Mouse (Mus musculus) stomach, embryonic 16.5 days (tissue): ENCODE data around the gene Zfp541. TPM values are rescaled to one million over a fixed set of nuclear protein-coding genes. Genes with fewer than 3 reads are reported as not detected.

Experiments
- ATAC-seq: fragments of 200-750 bp; cut with Nextera tagmentation; 2 replicates; pipeline ENCODE4 v1.8.0; 2017; ENCODE audit warnings: moderate number of reproducible peaks, moderate TSS enrichment; ENCODE audit not compliant: insufficient read depth, low FRiP score
- H3K27ac ChIP-seq: fragments of 300-500 bp; sonication (generic); 2 replicates; pipeline ENCODE4 v1.5.1; 2014; ENCODE audit warnings: low read length
- H3K27me3 ChIP-seq: fragments of 300-500 bp; sonication (generic); 2 replicates; pipeline ENCODE4 v1.6.1; 2014; ENCODE audit warnings: low read length, control low read depth, mixed read lengths; ENCODE audit not compliant: control insufficient read depth, insufficient read depth
- H3K36me3 ChIP-seq: fragments of 300-500 bp; sonication (generic); 2 replicates; pipeline ENCODE4 v1.6.1; 2014; ENCODE audit warnings: low read length; ENCODE audit not compliant: control insufficient read depth, insufficient read depth
- H3K4me1 ChIP-seq: fragments of 300-500 bp; sonication (generic); 2 replicates; pipeline ENCODE4 v1.6.1; 2014; ENCODE audit warnings: low read length, control low read depth, mixed read lengths; ENCODE audit not compliant: control insufficient read depth, insufficient read depth
- H3K4me2 ChIP-seq: fragments of 300-500 bp; sonication (generic); 2 replicates; pipeline ENCODE4 v1.6.1; 2014; ENCODE audit warnings: low read depth, low read length, mixed read lengths
- H3K4me3 ChIP-seq: fragments of 300-500 bp; sonication (generic); replicated peaks from 2 replicates; pipeline ENCODE4 v1.5.1; 2014; ENCODE audit warnings: mild to moderate bottlenecking, low read length
- H3K9ac ChIP-seq: fragments of 300-500 bp; sonication (generic); 2 replicates; pipeline ENCODE4 v1.6.1; 2014; ENCODE audit warnings: low read length
- H3K9me3 ChIP-seq: fragments of 300-500 bp; sonication (generic); replicated peaks from 2 replicates; pipeline ENCODE4 v1.6.1; 2016; ENCODE audit warnings: low read length, control low read depth; ENCODE audit not compliant: control insufficient read depth
- WGBS: fragments of 180-500 bp; shearing (Covaris S2); extraction: QIAGEN DNeasy Blood & Tissue Kit; methylation state at CpG from one replicate; pipeline ENCODE4 v1.1.7; 2014; 5-methylcytosine and 5-hydroxymethylcytosine counted together
- polyA plus RNA-seq: library from polyadenylated mRNA; unstranded; fragments of >200 nt; fragmentation: Nextera tagmentation; extraction: Ambion mirVana; gene quantifications from 2 replicates; pipeline ENCODE4 v1.2.1, GENCODE M21; 2015

Zfp541 gene
- polyA plus RNA-seq, 1 experiment from 2014 or later: 0.05 TPM

- Histone ChIP-seq H3K4me3 (no peak overlapping the region), H3K27ac (peak overlapping the region; percentile 76), H3K4me1 (no peaks in the 10 kb centered on the region), H3K9me3 (peaks cover 3% of the 10 kb centered on the region; the same call in 1 of the 2 replicates), H3K9ac (no peak overlapping the region), H3K27me3 (peaks cover 6% of the 10 kb centered on the region; the same call in 1 of the 2 replicates), H3K4me2 (no peak overlapping the region), H3K36me3 (no peaks in the 10 kb centered on the region)
- 25% methylated on average over 5 of the region's 5 CpGs for WGBS
- ATAC-seq: no peak
These were observed 5.0 kb upstream of the Zfp541 start for GRCm38 (mm10) chr7:16056459-16057135.

- H3K9me3 ChIP-seq: peaks cover 6% of the 10 kb centered on the region; the same call in 1 of the 2 replicates
- H3K36me3 ChIP-seq: no peaks in the 10 kb centered on the region
- H3K4me1 ChIP-seq: no peaks in the 10 kb centered on the region
- peak overlapping the region; percentile 76 for H3K27ac ChIP-seq
- no peak overlapping the region for H3K4me3 ChIP-seq
- 0 out of 2 replicates have a peak, but pooled peaks have one; percentile 12 for ATAC-seq
- peaks cover 11% of the 10 kb centered on the region; the same call in 1 of the 2 replicates for H3K27me3 ChIP-seq
- no peak overlapping the region for H3K4me2 ChIP-seq
- 53% methylated on average over 2 of the region's 2 CpGs for WGBS
- H3K9ac ChIP-seq: no peak overlapping the region
These were observed 4.5 kb upstream of the Zfp541 start for GRCm38 (mm10) chr7:16057136-16057534.

GRCm38 (mm10) chr7:16062099-16062420 is 446 bp downstream of the Zfp541 start:
- no peaks in the 10 kb centered on the region for H3K36me3 ChIP-seq

GRCm38 (mm10) chr7:16063490-16063889 is 1.9 kb downstream of the Zfp541 start:
- Histone ChIP-seq H3K4me2 (no peak overlapping the region), H3K9ac (no peak overlapping the region), H3K4me3 (no peak overlapping the region), H3K4me1 (no peaks in the 10 kb centered on the region), H3K27me3 (peaks cover 11% of the 10 kb centered on the region; the same call in 1 of the 2 replicates), H3K36me3 (no peaks in the 10 kb centered on the region), H3K27ac (no peak overlapping the region), H3K9me3 (peaks cover 10% of the 10 kb centered on the region; the same call in 1 of the 2 replicates)
- ATAC-seq: no peak
- WGBS: 32% methylated on average over 4 of the region's 4 CpGs

More at GRCm38 (mm10) chr7:16062099-16062420, 446 bp downstream of the Zfp541 start:
- Histone ChIP-seq H3K9me3 (peaks cover 10% of the 10 kb centered on the region; the same call in 1 of the 2 replicates), H3K4me3 (no peak overlapping the region), H3K4me2 (no peak overlapping the region), H3K9ac (no peak overlapping the region), H3K27ac (no peak overlapping the region), H3K27me3 (peaks cover 11% of the 10 kb centered on the region; the same call in 1 of the 2 replicates), H3K4me1 (no peaks in the 10 kb centered on the region)
- ATAC-seq: no peak
- 63% methylated on average over 15 of the region's 15 CpGs for WGBS

GRCm38 (mm10) chr7:16070846-16071245 is 9.2 kb downstream of the Zfp541 start:
- no peak overlapping the region for H3K4me2 ChIP-seq
- H3K27ac ChIP-seq: no peak overlapping the region
- no peaks in the 10 kb centered on the region for H3K36me3 ChIP-seq
- no peak overlapping the region for H3K9ac ChIP-seq
- no peak overlapping the region for H3K4me3 ChIP-seq
- no peaks in the 10 kb centered on the region for H3K9me3 ChIP-seq
- no peaks in the 10 kb centered on the region for H3K27me3 ChIP-seq
- no peak for ATAC-seq
- H3K4me1 ChIP-seq: no peaks in the 10 kb centered on the region

- H3K4me1 ChIP-seq: no peaks in the 10 kb centered on the region
- no peak overlapping the region for H3K4me3 ChIP-seq
- no peaks in the 10 kb centered on the region for H3K36me3 ChIP-seq
- no peaks in the 10 kb centered on the region for H3K9me3 ChIP-seq
- H3K27ac ChIP-seq: no peak overlapping the region
- H3K9ac ChIP-seq: no peak overlapping the region
- ATAC-seq: no peak
- 77% methylated on average over 6 of the region's 6 CpGs for WGBS
- no peaks in the 10 kb centered on the region for H3K27me3 ChIP-seq
- no peak overlapping the region for H3K4me2 ChIP-seq
These were observed 10.3 kb downstream of the Zfp541 start for GRCm38 (mm10) chr7:16071906-16072305.

GRCm38 (mm10) chr7:16079947-16080346 is 18.3 kb downstream of the Zfp541 start:
- H3K4me1 ChIP-seq: no peaks in the 10 kb centered on the region
- H3K4me3 ChIP-seq: no peak overlapping the region
- WGBS: 50% methylated on average over 1 of the region's 1 CpGs
- H3K4me2 ChIP-seq: no peak overlapping the region
- H3K36me3 ChIP-seq: no peaks in the 10 kb centered on the region
- ATAC-seq: no peak
- no peaks in the 10 kb centered on the region for H3K27me3 ChIP-seq
- H3K9ac ChIP-seq: no peak overlapping the region
- no peaks in the 10 kb centered on the region for H3K9me3 ChIP-seq
- H3K27ac ChIP-seq: no peak overlapping the region

GRCm38 (mm10) chr7:16080581-16080980 is 19.0 kb downstream of the Zfp541 start:
- H3K27me3 ChIP-seq: no peaks in the 10 kb centered on the region
- 63% methylated on average over 4 of the region's 4 CpGs for WGBS
- no peaks in the 10 kb centered on the region for H3K4me1 ChIP-seq
- H3K9ac ChIP-seq: no peak overlapping the region
- no peak overlapping the region for H3K4me2 ChIP-seq
- H3K4me3 ChIP-seq: no peak overlapping the region
- H3K27ac ChIP-seq: no peak overlapping the region
- no peak for ATAC-seq
- H3K36me3 ChIP-seq: no peaks in the 10 kb centered on the region
- H3K9me3 ChIP-seq: no peaks in the 10 kb centered on the region

GRCm38 (mm10) chr7:16083361-16083760 is 21.7 kb downstream of the Zfp541 start:
- no peak for ATAC-seq

More at GRCm38 (mm10) chr7:16083361-16083760, 21.7 kb downstream of the Zfp541 start:
- Histone ChIP-seq H3K27ac (no peak overlapping the region), H3K4me3 (no peak overlapping the region), H3K4me2 (no peak overlapping the region), H3K9ac (no peak overlapping the region), H3K9me3 (no peaks in the 10 kb centered on the region), H3K27me3 (no peaks in the 10 kb centered on the region), H3K4me1 (no peaks in the 10 kb centered on the region), H3K36me3 (no peaks in the 10 kb centered on the region)
- 53% methylated on average over 4 of the region's 4 CpGs for WGBS
